Mouse (Mus musculus): ENCODE data around the gene Rab11fip2. TPM values are rescaled to one million over a fixed set of nuclear protein-coding genes. Genes with fewer than 3 reads are reported as not detected.

The Rab11fip2 gene
- polyA plus RNA-seq, 1 experiment: 11.6 TPM

DNA sequence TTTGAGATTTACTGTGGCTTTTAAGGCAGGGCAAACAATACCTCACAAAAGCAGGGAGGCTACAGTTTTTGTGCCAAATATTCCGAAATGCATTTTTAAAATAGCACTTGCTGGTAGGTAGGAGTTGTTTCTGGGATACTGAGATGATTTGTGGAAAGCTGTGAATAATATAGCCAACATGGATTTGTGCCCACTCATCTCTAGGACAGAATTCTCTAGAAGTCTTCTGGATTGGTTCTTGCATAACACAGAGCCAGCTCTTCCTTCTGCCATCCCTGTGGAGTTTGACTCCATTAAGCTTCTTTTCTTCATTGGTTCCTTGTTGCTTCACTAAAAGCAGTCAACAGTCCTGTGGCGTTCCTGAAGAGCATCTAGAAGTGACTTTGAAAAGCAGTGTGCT lies 58.2 kb downstream of the Rab11fip2 start:
- Histone ChIP-seq H3K27me3 (ENCODE audit: control insufficient read depth, insufficient read depth, low read length, poor library complexity, severe bottlenecking) (no peaks in the 10 kb centered on the region), H3K27ac (ENCODE audit: insufficient read depth, low read length) (no peak overlapping the region), H3K9ac (ENCODE audit: low read depth, poor library complexity, severe bottlenecking) (no peak overlapping the region), H3K4me1 (ENCODE audit: control insufficient read depth, insufficient read depth, low read length) (no peaks in the 10 kb centered on the region), H3K36me3 (ENCODE audit: control insufficient read depth, insufficient read depth, low read length, poor library complexity, severe bottlenecking) (no peaks in the 10 kb centered on the region), H3K9me3 (replicated peaks; ENCODE audit: control insufficient read depth, insufficient read depth, low read length, poor library complexity, severe bottlenecking) (no peaks in the 10 kb centered on the region), H3K4me3 (ENCODE audit: low read depth, low read length) (no peak overlapping the region)
- no peak for TF ChIP-seq CTCF (IDR thresholded peaks at IDR 0.05; ENCODE audit: low read depth, low read length)
- TF ChIP-seq POLR2A (IDR thresholded peaks at IDR 0.05; ENCODE audit: insufficient read depth, low read length): no peak
- no peak for TF ChIP-seq EP300 (IDR thresholded peaks at IDR 0.05; ENCODE audit: insufficient read depth, low read depth, low read length)

DNA sequence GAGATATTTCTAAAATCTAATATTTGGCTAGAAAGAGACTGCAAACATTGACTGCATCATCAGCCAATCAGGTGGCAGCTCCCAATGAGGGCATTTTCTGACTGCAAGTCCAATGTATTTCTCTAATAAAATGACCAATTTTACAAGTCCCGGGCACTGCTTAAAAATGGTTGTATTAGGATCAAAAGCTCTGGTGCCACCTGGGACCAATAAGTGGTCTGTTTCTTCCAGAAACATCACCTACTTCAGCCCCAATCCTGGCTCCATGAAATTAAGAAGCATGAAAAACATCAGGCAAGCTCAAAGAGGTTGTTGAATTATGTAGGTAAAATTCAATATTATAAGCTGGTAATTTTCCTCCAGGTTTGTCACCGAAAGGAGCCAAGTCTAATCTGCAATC lies 66.2 kb downstream of the Rab11fip2 start:
- Histone ChIP-seq H3K27ac (ENCODE audit: insufficient read depth, low read length) (no peak overlapping the region), H3K27me3 (ENCODE audit: control insufficient read depth, insufficient read depth, low read length, poor library complexity, severe bottlenecking) (no peaks in the 10 kb centered on the region), H3K36me3 (ENCODE audit: control insufficient read depth, insufficient read depth, low read length, poor library complexity, severe bottlenecking) (no peaks in the 10 kb centered on the region), H3K9ac (ENCODE audit: low read depth, poor library complexity, severe bottlenecking) (no peak overlapping the region), H3K9me3 (replicated peaks; ENCODE audit: control insufficient read depth, insufficient read depth, low read length, poor library complexity, severe bottlenecking) (peaks cover 16% of the 10 kb centered on the region), H3K4me3 (ENCODE audit: low read depth, low read length) (no peak overlapping the region), H3K4me1 (ENCODE audit: control insufficient read depth, insufficient read depth, low read length) (no peaks in the 10 kb centered on the region)
- TF ChIP-seq CTCF (IDR thresholded peaks at IDR 0.05; ENCODE audit: low read depth, low read length) (no peak), EP300 (IDR thresholded peaks at IDR 0.05; ENCODE audit: insufficient read depth, low read depth, low read length) (no peak), POLR2A (IDR thresholded peaks at IDR 0.05; ENCODE audit: insufficient read depth, low read length) (no peak)

DNA sequence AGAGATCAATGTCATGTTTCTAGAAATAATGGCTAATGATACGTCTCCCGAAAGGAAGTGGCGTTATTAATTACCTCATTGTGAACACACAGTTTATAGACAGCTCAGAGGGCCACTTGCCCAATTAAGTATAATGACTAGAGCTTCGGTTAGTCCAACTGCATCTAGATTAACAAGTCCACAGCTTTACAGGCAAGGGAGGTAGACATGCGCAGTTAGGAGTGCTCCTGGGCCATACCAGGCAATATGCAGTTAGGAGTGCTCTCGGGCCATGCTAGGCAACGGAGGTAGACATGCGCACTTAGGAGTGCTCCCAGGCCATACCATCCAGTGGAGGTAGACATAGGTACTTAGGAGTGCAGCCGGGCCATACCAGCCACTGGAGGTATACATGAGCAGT lies 76.8 kb downstream of the Rab11fip2 start:
- H3K9ac ChIP-seq (ENCODE audit: low read depth, poor library complexity, severe bottlenecking): no peak overlapping the region

DNA sequence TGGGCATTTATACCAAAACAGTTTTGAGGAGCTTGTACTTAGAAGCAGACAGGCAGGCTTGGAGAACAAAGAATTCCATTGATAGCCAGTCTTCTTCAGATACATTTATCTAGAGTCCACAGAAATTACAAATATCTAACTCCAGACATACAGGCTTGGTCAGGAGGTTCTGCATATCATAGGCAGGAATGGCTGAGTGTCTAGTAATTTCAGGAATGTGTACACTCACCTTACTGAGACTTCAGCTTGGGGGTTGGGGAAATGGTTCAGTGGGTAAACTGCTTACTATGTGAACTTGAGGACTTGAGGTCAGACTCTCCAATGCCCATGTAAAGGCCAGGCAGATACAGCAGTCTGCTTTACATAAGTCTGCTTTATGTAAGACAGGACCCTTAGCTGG lies 81.0 kb downstream of the Rab11fip2 start:
- Histone ChIP-seq H3K4me1 (ENCODE audit: control insufficient read depth, insufficient read depth, low read length) (no peaks in the 10 kb centered on the region), H3K36me3 (ENCODE audit: control insufficient read depth, insufficient read depth, low read length, poor library complexity, severe bottlenecking) (no peaks in the 10 kb centered on the region), H3K27me3 (ENCODE audit: control insufficient read depth, insufficient read depth, low read length, poor library complexity, severe bottlenecking) (no peaks in the 10 kb centered on the region), H3K9ac (ENCODE audit: low read depth, poor library complexity, severe bottlenecking) (no peak overlapping the region), H3K27ac (ENCODE audit: insufficient read depth, low read length) (no peak overlapping the region), H3K9me3 (replicated peaks; ENCODE audit: control insufficient read depth, insufficient read depth, low read length, poor library complexity, severe bottlenecking) (no peaks in the 10 kb centered on the region), H3K4me3 (ENCODE audit: low read depth, low read length) (no peak overlapping the region)
- TF ChIP-seq CTCF (IDR thresholded peaks at IDR 0.05; ENCODE audit: low read depth, low read length) (no peak), EP300 (IDR thresholded peaks at IDR 0.05; ENCODE audit: insufficient read depth, low read depth, low read length) (no peak)

More for the DNA sequence above, 76.8 kb downstream of the Rab11fip2 start:
- Histone ChIP-seq H3K9me3 (replicated peaks; ENCODE audit: control insufficient read depth, insufficient read depth, low read length, poor library complexity, severe bottlenecking) (no peaks in the 10 kb centered on the region), H3K4me1 (ENCODE audit: control insufficient read depth, insufficient read depth, low read length) (no peaks in the 10 kb centered on the region), H3K36me3 (ENCODE audit: control insufficient read depth, insufficient read depth, low read length, poor library complexity, severe bottlenecking) (no peaks in the 10 kb centered on the region), H3K27ac (ENCODE audit: insufficient read depth, low read length) (no peak overlapping the region), H3K27me3 (ENCODE audit: control insufficient read depth, insufficient read depth, low read length, poor library complexity, severe bottlenecking) (no peaks in the 10 kb centered on the region), H3K4me3 (ENCODE audit: low read depth, low read length) (no peak overlapping the region)
- no peak for TF ChIP-seq POLR2A (IDR thresholded peaks at IDR 0.05; ENCODE audit: insufficient read depth, low read length)
- TF ChIP-seq CTCF (IDR thresholded peaks at IDR 0.05; ENCODE audit: low read depth, low read length): no peak
- no peak for TF ChIP-seq EP300 (IDR thresholded peaks at IDR 0.05; ENCODE audit: insufficient read depth, low read depth, low read length)

DNA sequence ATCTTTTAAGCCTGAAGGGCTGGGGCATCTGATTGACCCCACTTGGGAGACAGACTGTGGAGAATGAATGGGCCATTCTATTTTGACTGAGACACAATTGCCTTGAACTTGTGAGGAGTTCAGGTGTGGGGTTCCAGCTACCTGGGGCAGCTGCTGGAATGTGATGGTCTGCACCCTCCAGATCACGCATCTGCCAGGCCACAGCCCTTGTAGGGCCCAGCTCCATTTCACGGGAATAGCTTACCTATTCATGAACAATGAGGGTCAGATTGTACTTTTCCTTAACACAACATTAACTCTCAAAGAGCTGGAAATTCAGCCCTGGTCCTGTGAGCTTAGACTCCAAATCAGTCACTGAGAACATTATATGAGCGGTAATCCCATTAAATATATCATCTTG lies 82.7 kb downstream of the Rab11fip2 start:
- H3K36me3 ChIP-seq (ENCODE audit: control insufficient read depth, insufficient read depth, low read length, poor library complexity, severe bottlenecking): no peaks in the 10 kb centered on the region
- H3K9me3 ChIP-seq (replicated peaks; ENCODE audit: control insufficient read depth, insufficient read depth, low read length, poor library complexity, severe bottlenecking): no peaks in the 10 kb centered on the region
- H3K4me3 ChIP-seq (ENCODE audit: low read depth, low read length): no peak overlapping the region
- no peak overlapping the region for H3K9ac ChIP-seq (ENCODE audit: low read depth, poor library complexity, severe bottlenecking)
- H3K4me1 ChIP-seq (ENCODE audit: control insufficient read depth, insufficient read depth, low read length): no peaks in the 10 kb centered on the region
- H3K27me3 ChIP-seq (ENCODE audit: control insufficient read depth, insufficient read depth, low read length, poor library complexity, severe bottlenecking): no peaks in the 10 kb centered on the region
- no peak for TF ChIP-seq EP300 (IDR thresholded peaks at IDR 0.05; ENCODE audit: insufficient read depth, low read depth, low read length)
- TF ChIP-seq POLR2A (IDR thresholded peaks at IDR 0.05; ENCODE audit: insufficient read depth, low read length): no peak
- no peak for TF ChIP-seq CTCF (IDR thresholded peaks at IDR 0.05; ENCODE audit: low read depth, low read length)
- H3K27ac ChIP-seq (ENCODE audit: insufficient read depth, low read length): no peak overlapping the region

- H3K4me3 ChIP-seq (ENCODE audit: low read depth, low read length): no peak overlapping the region
- H3K4me1 ChIP-seq (ENCODE audit: control insufficient read depth, insufficient read depth, low read length): no peaks in the 10 kb centered on the region
- TF ChIP-seq EP300 (IDR thresholded peaks at IDR 0.05; ENCODE audit: insufficient read depth, low read depth, low read length) (no peak), POLR2A (IDR thresholded peaks at IDR 0.05; ENCODE audit: insufficient read depth, low read length) (no peak), CTCF (IDR thresholded peaks at IDR 0.05; ENCODE audit: low read depth, low read length) (no peak)
- no peaks in the 10 kb centered on the region for H3K9me3 ChIP-seq (replicated peaks; ENCODE audit: control insufficient read depth, insufficient read depth, low read length, poor library complexity, severe bottlenecking)
- no peaks in the 10 kb centered on the region for H3K36me3 ChIP-seq (ENCODE audit: control insufficient read depth, insufficient read depth, low read length, poor library complexity, severe bottlenecking)
- no peak overlapping the region for H3K27ac ChIP-seq (ENCODE audit: insufficient read depth, low read length)
- no peaks in the 10 kb centered on the region; the same call in 1 of the 2 replicates for H3K27me3 ChIP-seq (ENCODE audit: control insufficient read depth, insufficient read depth, low read length, poor library complexity, severe bottlenecking)
- H3K9ac ChIP-seq (ENCODE audit: low read depth, poor library complexity, severe bottlenecking): no peak overlapping the region
These were observed 90.4 kb downstream of the Rab11fip2 start for GRCm38 (mm10) chr19:59853061-59853460.
